Mouse (Mus musculus) liver, embryonic 11.5 days (tissue): ENCODE data around the gene Arfgef2. TPM values are rescaled to one million over a fixed set of nuclear protein-coding genes. Genes with fewer than 3 reads are reported as not detected.
A peak's percentile ranks its signal among the peaks of the same experiment; 100 is the strongest.

ENCODE experiments used
- ATAC-seq: fragments of 200-750 bp; cut with Nextera tagmentation; replicated peaks from 2 replicates; pipeline ENCODE4 v1.8.0; 2017; ENCODE audit warnings: moderate number of reproducible peaks, mild to moderate bottlenecking, moderate TSS enrichment, moderate library complexity; ENCODE audit not compliant: low FRiP score
- DNase-seq: peaks from one replicate; pipeline ENCODE4 v3.0.0-alpha.2; 2017; ENCODE audit warnings: low spot score
- H3K27ac ChIP-seq: fragments of 300-500 bp; sonication (generic); 2 replicates; pipeline ENCODE4 v1.5.1; 2014; ENCODE audit warnings: mild to moderate bottlenecking, low read depth, low read length, control low read depth
- H3K27me3 ChIP-seq: fragments of 300-500 bp; sonication (generic); replicated peaks from 2 replicates; pipeline ENCODE4 v1.6.1; 2014; ENCODE audit warnings: low read length, mixed read lengths; ENCODE audit not compliant: control insufficient read depth, insufficient read depth
- H3K36me3 ChIP-seq: fragments of 300-500 bp; sonication (generic); 2 replicates; pipeline ENCODE4 v1.6.1; 2014; ENCODE audit warnings: mild to moderate bottlenecking, low read length, moderate library complexity, mixed read lengths; ENCODE audit not compliant: control insufficient read depth, insufficient read depth
- H3K4me1 ChIP-seq: fragments of 300-500 bp; sonication (generic); replicated peaks from 2 replicates; pipeline ENCODE4 v1.6.1; 2014; ENCODE audit warnings: low read length, mixed read lengths; ENCODE audit not compliant: control insufficient read depth, insufficient read depth
- H3K4me2 ChIP-seq: fragments of 300-500 bp; sonication (generic); 2 replicates; pipeline ENCODE4 v1.6.1; 2014; ENCODE audit warnings: mild to moderate bottlenecking, control low read depth, moderate library complexity
- H3K4me3 ChIP-seq: fragments of 300-500 bp; sonication (generic); 2 replicates; pipeline ENCODE4 v1.5.1; 2014; ENCODE audit warnings: low read depth, low read length, control low read depth
- H3K9ac ChIP-seq: fragments of 300-500 bp; sonication (generic); 2 replicates; pipeline ENCODE4 v1.6.1; 2014; ENCODE audit warnings: low read depth, low read length, control low read depth
- H3K9me3 ChIP-seq: fragments of 300-500 bp; sonication (generic); 2 replicates; pipeline ENCODE4 v1.6.1; 2016; ENCODE audit warnings: low read length, inconsistent platforms, mixed read lengths; ENCODE audit not compliant: control insufficient read depth
- WGBS: fragments of 180-500 bp; shearing (Covaris S2); extraction: QIAGEN DNeasy Blood & Tissue Kit; methylation state at CpG from one replicate; pipeline ENCODE4 v1.1.7; 2014; 5-methylcytosine and 5-hydroxymethylcytosine counted together
- polyA plus RNA-seq: library from polyadenylated mRNA; unstranded; fragments of >200 nt; fragmentation: Nextera tagmentation; extraction: Ambion mirVana; gene quantifications from 2 replicates; pipeline ENCODE4 v1.2.1, GENCODE M21; 2014

Arfgef2 gene
- polyA plus RNA-seq = 11.3 and 12.7 TPM in 2 replicates

DNA sequence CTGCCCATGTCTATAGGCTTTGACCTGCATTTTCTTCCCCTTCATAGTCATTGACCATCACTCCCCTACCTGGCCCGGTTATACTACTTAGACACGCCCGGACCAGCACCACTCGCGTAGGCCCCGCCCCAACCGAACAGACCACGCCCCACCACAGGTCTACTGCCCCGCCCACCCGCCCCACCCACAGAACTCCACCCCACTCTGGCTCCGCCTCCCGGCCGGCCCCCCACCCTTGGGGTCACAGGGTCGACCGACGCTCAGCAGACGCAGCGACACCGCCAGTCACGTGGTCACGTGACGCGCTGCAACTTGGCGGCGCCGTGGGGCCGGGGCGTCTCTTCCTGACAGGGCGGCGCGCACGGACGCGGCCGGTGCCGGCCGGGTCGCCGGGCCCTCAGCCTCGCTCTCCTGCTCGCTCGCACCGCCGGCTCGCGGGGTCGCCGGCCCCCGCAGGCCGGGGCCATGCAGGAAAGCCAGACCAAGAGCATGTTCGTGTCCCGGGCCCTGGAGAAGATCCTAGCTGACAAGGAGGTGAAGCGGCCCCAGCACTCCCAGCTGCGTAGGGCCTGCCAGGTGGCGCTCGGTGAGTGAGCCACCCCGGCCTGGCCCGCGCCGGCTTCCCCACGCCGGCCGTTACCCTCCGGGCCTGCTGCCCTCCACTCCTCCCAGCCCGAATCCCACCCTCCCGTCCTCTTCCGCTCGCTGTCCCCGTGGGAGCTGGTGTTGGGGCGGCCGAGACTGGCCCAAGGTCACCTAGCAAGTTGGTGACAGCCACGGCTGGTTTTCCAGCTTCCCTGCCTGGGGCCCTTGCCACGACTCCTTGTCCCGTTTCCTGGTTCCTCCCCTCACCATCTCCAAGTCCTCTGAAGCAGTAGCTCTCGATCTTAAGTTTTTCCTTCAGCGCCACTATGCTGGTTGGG lies at the start of gene Arfgef2:
TSS of gene Arfgef2 (plus strand) at position 339 of the 923 bp plus-strand sequence.
- peak; percentile 92 for ATAC-seq
- no peaks in the 10 kb centered on the region for H3K27me3 ChIP-seq
- no peaks in the 10 kb centered on the region for H3K9me3 ChIP-seq
- WGBS = under 1% methylated on average over 68 of the region's 76 CpGs
- H3K27ac ChIP-seq = peak within 1 kb of the TSS; percentile 77
- H3K36me3 ChIP-seq = no peaks in the 10 kb centered on the region
- H3K4me2 ChIP-seq = peak within 1 kb of the TSS; percentile 67
- DNase-seq = peak; percentile 91
- H3K9ac ChIP-seq = peak within 1 kb of the TSS; percentile 92
- H3K4me1 ChIP-seq = peaks cover 18% of the 10 kb centered on the region
- H3K4me3 ChIP-seq = peak within 1 kb of the TSS; percentile 91

DNA sequence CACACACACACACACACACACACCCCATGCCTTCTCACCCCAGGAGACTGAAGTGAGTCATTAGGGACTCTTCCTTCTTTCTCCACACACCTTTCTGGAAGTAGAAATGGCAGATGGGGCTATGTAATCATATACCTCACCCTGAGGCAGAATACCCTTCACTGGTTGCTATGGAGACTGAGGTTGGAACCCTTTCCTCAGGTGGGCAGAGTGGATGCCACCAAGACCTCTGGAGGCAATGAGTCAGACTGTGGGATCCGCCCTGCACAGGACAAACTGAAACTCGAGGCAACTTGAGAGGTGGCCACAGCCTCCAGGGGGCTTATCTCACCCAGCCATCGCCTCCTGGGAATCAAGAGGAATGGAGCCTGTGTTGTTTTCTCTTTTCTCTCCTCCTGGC lies 47.4 kb upstream of the Arfgef2 start:
- Histone ChIP-seq H3K27me3 (peaks cover 5% of the 10 kb centered on the region; the same call in 1 of the 2 replicates), H3K4me3 (no peak overlapping the region), H3K4me2 (no peak overlapping the region), H3K9me3 (no peaks in the 10 kb centered on the region), H3K9ac (no peak overlapping the region), H3K36me3 (no peaks in the 10 kb centered on the region), H3K27ac (no peak overlapping the region), H3K4me1 (no peaks in the 10 kb centered on the region)
- DNase-seq (no peak), ATAC-seq (no peak)
- WGBS = 11% methylated on average over 3 of the region's 3 CpGs

DNA sequence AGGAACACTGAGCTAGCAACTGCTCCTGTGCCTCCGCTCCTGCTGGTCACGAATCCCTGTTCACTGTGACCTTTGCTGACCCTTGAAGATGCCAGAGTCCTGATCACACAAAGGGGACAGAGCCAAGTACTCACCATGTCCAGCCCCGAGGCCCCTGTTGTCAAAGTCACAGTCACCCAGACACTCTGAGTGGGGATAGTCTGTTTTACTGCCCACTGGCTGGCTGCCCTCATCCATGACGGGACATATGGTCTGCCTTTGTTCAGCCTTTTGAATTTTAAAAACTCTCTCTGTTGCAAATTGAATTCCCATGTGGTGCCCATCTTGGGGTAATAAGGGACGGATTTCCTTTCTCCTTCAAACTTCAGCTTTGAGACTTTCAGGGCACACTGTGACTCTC lies 41.3 kb upstream of the Arfgef2 start:
- no peak overlapping the region for H3K4me3 ChIP-seq
- H3K27me3 ChIP-seq = no peaks in the 10 kb centered on the region
- no peaks in the 10 kb centered on the region for H3K9me3 ChIP-seq
- no peak overlapping the region for H3K4me2 ChIP-seq
- ATAC-seq = no peak
- no peak overlapping the region for H3K9ac ChIP-seq
- no peaks in the 10 kb centered on the region for H3K36me3 ChIP-seq
- 64% methylated on average over 5 of the region's 5 CpGs for WGBS
- DNase-seq = no peak
- H3K4me1 ChIP-seq = no peaks in the 10 kb centered on the region
- H3K27ac ChIP-seq = no peak overlapping the region

DNA sequence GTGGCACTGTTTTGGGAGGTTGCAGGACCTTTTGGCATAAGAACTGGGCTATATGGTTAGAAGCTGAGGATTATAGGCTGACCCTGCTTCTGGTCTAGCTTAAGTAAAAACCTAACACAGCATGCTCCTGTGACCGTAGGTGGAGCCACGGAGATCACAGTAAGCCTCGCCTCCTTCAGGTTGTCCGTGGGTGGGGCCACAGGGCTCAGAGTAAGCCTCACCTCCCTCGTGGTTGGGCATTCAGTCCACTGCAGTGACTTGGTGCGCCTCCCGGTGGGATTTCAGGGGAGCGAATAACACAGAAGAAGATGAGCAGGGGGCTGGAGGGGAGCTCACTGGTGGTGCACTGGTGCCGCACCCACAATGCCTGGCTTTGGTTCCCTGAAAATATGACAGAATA lies 37.8 kb upstream of the Arfgef2 start:
- ATAC-seq (no peak), DNase-seq (no peak)
- Histone ChIP-seq H3K4me2 (no peak overlapping the region), H3K4me3 (no peak overlapping the region), H3K27ac (no peak overlapping the region), H3K9me3 (no peaks in the 10 kb centered on the region), H3K4me1 (no peaks in the 10 kb centered on the region), H3K36me3 (no peaks in the 10 kb centered on the region), H3K9ac (no peak overlapping the region), H3K27me3 (no peaks in the 10 kb centered on the region)
- WGBS = 66% methylated on average over 9 of the region's 9 CpGs

DNA sequence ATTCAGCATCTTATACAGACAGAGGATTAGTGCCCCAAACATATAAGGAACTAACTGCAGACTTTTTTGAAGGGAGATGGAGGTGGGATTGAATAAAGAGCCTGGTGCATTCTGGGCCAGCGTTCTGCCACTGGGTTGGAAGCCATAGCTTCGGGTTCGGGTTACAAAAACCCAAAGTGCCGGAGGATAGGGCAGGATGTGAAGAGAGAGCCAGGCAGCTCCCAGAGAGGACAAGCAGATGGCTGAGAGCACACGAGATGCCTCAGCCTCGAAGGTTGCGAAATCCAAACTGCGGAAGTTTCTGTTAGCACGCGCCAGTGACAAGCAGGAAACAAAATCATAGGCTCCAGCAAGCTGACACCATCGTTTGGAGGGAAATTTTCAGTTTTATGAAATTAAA lies 34.0 kb upstream of the Arfgef2 start:
- ATAC-seq (no peak), DNase-seq (no peak)
- no peaks in the 10 kb centered on the region for H3K4me1 ChIP-seq
- no peak overlapping the region for H3K9ac ChIP-seq
- no peak overlapping the region for H3K4me3 ChIP-seq
- no peaks in the 10 kb centered on the region for H3K36me3 ChIP-seq
- H3K27ac ChIP-seq = no peak overlapping the region
- 28% methylated on average over 11 of the region's 11 CpGs for WGBS
- H3K4me2 ChIP-seq = no peak overlapping the region
- no peaks in the 10 kb centered on the region for H3K9me3 ChIP-seq
- H3K27me3 ChIP-seq = no peaks in the 10 kb centered on the region

DNA sequence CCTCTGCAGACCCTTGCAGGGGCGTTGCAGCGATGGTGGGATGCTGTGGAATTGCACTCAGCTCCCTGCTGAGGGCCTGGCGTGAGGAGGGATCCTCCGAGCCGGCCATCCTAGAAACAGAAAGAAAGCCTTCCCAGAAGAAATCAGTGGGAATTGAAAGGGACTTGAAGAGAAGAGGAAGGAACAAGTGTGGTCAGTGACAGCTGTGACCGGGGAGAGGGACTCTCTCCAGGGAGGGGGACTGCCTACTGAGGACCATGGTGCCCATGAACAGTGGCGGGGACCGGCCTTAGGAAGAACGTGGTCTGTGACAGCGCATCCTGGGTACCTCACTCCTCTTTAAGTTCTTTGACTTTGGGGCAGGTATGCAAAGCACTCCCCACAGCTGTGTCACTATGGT lies 31.8 kb upstream of the Arfgef2 start:
- no peak overlapping the region for H3K4me2 ChIP-seq
- no peak overlapping the region for H3K4me3 ChIP-seq
- no peaks in the 10 kb centered on the region for H3K36me3 ChIP-seq
- no peaks in the 10 kb centered on the region for H3K9me3 ChIP-seq
- H3K4me1 ChIP-seq = no peaks in the 10 kb centered on the region
- no peak overlapping the region for H3K27ac ChIP-seq
- DNase-seq = no peak
- H3K27me3 ChIP-seq = no peaks in the 10 kb centered on the region
- ATAC-seq = no peak
- no peak overlapping the region for H3K9ac ChIP-seq
- WGBS = 78% methylated on average over 10 of the region's 10 CpGs

DNA sequence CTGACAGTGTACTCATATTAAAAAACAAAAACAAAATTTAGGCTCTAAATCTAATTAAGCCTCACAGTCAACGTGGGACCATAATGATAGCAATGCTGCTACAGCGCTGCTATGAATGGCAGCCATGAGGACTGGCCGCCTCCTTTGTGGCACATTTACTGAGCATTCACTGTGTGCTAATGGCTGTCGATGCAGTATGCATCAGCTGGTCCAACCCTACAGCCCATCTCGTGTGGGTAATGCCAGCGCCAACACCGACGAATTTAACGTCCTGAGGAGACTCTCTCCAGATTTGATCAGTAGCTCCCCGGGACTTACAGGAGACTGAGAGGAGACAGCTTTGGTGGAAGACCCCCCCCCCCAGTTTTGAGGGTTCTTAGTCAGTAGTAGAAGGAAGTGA lies 31.1 kb upstream of the Arfgef2 start:
- H3K9ac ChIP-seq = no peak overlapping the region
- no peak for ATAC-seq

DNA sequence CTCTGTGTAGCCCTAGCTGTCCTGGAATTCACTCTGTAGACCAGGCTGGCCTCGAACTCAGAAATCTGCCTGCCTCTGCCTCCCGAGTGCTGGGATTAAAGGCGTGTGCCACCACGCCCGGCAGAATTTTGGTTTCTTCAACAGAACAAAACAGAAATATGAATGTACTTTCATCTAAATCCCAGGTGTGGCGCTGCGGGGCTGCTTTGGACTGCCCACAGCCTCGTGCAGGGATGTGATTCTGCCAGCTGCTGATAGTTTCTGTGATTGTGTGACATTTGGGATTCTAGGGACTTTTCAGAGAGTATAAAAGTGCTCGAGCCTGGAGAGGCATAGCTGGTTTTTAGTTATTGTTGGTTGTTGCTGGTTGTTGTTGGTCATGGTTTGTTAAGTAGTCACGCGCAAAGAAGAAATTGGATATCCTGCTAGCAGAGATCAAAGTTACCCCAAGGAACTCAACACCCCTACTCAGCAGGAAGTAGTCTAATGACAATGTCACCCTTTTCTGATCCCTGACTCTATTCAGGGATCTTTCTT lies 30.0 kb upstream of the Arfgef2 start:
- Histone ChIP-seq H3K27ac (no peak overlapping the region), H3K4me3 (no peak overlapping the region), H3K4me1 (no peaks in the 10 kb centered on the region), H3K9ac (no peak overlapping the region), H3K27me3 (no peaks in the 10 kb centered on the region), H3K9me3 (no peaks in the 10 kb centered on the region), H3K36me3 (no peaks in the 10 kb centered on the region), H3K4me2 (no peak overlapping the region)
- no peak for DNase-seq
- ATAC-seq = no peak
- WGBS = 72% methylated on average over 11 of the region's 11 CpGs

More for the DNA sequence above, 31.1 kb upstream of the Arfgef2 start:
- Histone ChIP-seq H3K4me1 (no peaks in the 10 kb centered on the region), H3K4me2 (no peak overlapping the region), H3K27ac (no peak overlapping the region), H3K4me3 (no peak overlapping the region), H3K27me3 (no peaks in the 10 kb centered on the region), H3K9me3 (no peaks in the 10 kb centered on the region), H3K36me3 (no peaks in the 10 kb centered on the region)
- DNase-seq = no peak
- WGBS = 79% methylated on average over 10 of the region's 10 CpGs

DNA sequence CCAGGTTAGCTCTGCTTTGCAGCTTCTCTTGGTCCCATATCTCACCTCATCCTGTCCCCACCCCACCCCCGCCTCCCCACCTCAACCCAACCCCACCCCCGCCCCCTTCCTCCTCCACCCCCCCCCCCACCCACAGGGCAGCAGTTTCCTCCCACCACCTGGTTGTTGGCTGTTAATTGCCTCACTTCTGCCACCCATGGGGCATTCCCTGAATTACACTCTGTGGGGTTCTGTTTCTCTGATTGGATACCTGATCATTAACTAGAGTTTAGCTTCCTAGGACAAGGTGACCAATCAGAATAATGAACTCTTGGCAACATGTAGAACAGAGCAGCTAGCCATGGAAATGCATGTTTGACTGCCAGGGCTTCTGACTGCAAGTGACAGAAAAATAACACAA lies 29.1 kb upstream of the Arfgef2 start:
- H3K36me3 ChIP-seq = no peaks in the 10 kb centered on the region
- no peak overlapping the region for H3K27ac ChIP-seq
- DNase-seq = no peak
- no peak overlapping the region for H3K9ac ChIP-seq
- no peak overlapping the region for H3K4me3 ChIP-seq
- H3K4me1 ChIP-seq = no peaks in the 10 kb centered on the region
- H3K9me3 ChIP-seq = no peaks in the 10 kb centered on the region
- no peak for ATAC-seq
- no peak overlapping the region for H3K4me2 ChIP-seq
- 18% methylated on average over 2 of the region's 2 CpGs for WGBS
- H3K27me3 ChIP-seq = no peaks in the 10 kb centered on the region
